Mouse (Mus musculus) hindbrain, embryonic 14.5 days (tissue): ENCODE results near the gene Dad1. TPM values are rescaled to one million over a fixed set of nuclear protein-coding genes. Genes with fewer than 3 reads are reported as not detected.

Source experiments
- ATAC-seq: fragments of 200-750 bp; cut with Nextera tagmentation; 2 replicates; pipeline ENCODE4 v1.8.0; 2017; ENCODE audit warnings: moderate number of reproducible peaks, mild to moderate bottlenecking, moderate TSS enrichment, moderate library complexity; ENCODE audit not compliant: low FRiP score
- DNase-seq: peaks from one replicate; pipeline ENCODE4 v3.0.0-alpha.2; 2015; ENCODE audit warnings: low spot score
- H3K27ac ChIP-seq: fragments of 300-500 bp; sonication (generic); 2 replicates; pipeline ENCODE4 v1.5.1; 2014; ENCODE audit warnings: mild to moderate bottlenecking, moderate library complexity
- H3K27me3 ChIP-seq: fragments of 300-500 bp; sonication (generic); 2 replicates; pipeline ENCODE4 v1.6.1; 2014; ENCODE audit warnings: mild to moderate bottlenecking, low read length, mixed read lengths; ENCODE audit not compliant: control insufficient read depth, insufficient read depth
- H3K36me3 ChIP-seq: fragments of 300-500 bp; sonication (generic); replicated peaks from 2 replicates; pipeline ENCODE4 v1.6.1; 2014; ENCODE audit not compliant: control insufficient read depth, insufficient read depth
- H3K4me1 ChIP-seq: fragments of 300-500 bp; sonication (generic); replicated peaks from 2 replicates; pipeline ENCODE4 v1.6.1; 2014; ENCODE audit warnings: antibody characterized with exemption, low read length, mixed read lengths; ENCODE audit not compliant: control insufficient read depth, insufficient read depth
- H3K4me2 ChIP-seq: fragments of 300-500 bp; sonication (generic); replicated peaks from 2 replicates; pipeline ENCODE4 v1.6.1; 2014; ENCODE audit warnings: mild to moderate bottlenecking, moderate library complexity
- H3K4me3 ChIP-seq: fragments of 300-500 bp; sonication (generic); replicated peaks from 2 replicates; pipeline ENCODE4 v1.5.1; 2014; ENCODE audit warnings: mild to moderate bottlenecking, low read length
- H3K9ac ChIP-seq: fragments of 300-500 bp; sonication (generic); 2 replicates; pipeline ENCODE4 v1.6.1; 2014
- H3K9me3 ChIP-seq: fragments of 300-500 bp; sonication (generic); 2 replicates; pipeline ENCODE4 v1.6.1; 2016; ENCODE audit warnings: low read length; ENCODE audit not compliant: control insufficient read depth
- WGBS: fragments of 180-500 bp; shearing (Covaris S2); extraction: QIAGEN DNeasy Blood & Tissue Kit; methylation state at CpG from one replicate; pipeline ENCODE4 v1.1.7; 2014; 5-methylcytosine and 5-hydroxymethylcytosine counted together
- polyA plus RNA-seq: library from polyadenylated mRNA; unstranded; fragments of >200 nt; fragmentation: Nextera tagmentation; extraction: Ambion mirVana; gene quantifications from 2 replicates; pipeline ENCODE4 v1.2.1, GENCODE M21; 2014

The Dad1 gene
- polyA plus RNA-seq, 1 experiment from 2014 or later: 386 TPM

- Histone ChIP-seq H3K4me2 (no peak overlapping the region), H3K9me3 (no peaks in the 10 kb centered on the region), H3K9ac (no peak overlapping the region), H3K4me3 (no peak overlapping the region), H3K27ac (no peak overlapping the region), H3K36me3 (no peaks in the 10 kb centered on the region), H3K4me1 (peaks cover 9% of the 10 kb centered on the region), H3K27me3 (no peaks in the 10 kb centered on the region)
- ATAC-seq: no peak
- WGBS: 55% methylated on average over 13 of the region's 13 CpGs
- DNase-seq: no peak
These were observed 30.4 kb downstream of the Dad1 start for GRCm38 (mm10) chr14:54223315-54224063.

GRCm38 (mm10) chr14:54222289-54222727 lies 31.6 kb downstream of the Dad1 start:
- WGBS: 90% methylated on average over 8 of the region's 8 CpGs
- no peak overlapping the region for H3K4me3 ChIP-seq
- peaks cover 4% of the 10 kb centered on the region for H3K4me1 ChIP-seq
- ATAC-seq: no peak
- H3K9me3 ChIP-seq: no peaks in the 10 kb centered on the region
- no peaks in the 10 kb centered on the region for H3K27me3 ChIP-seq
- no peaks in the 10 kb centered on the region for H3K36me3 ChIP-seq
- no peak overlapping the region for H3K4me2 ChIP-seq
- no peak for DNase-seq
- H3K9ac ChIP-seq: no peak overlapping the region
- no peak overlapping the region for H3K27ac ChIP-seq

GRCm38 (mm10) chr14:54221641-54222040 lies 32.3 kb downstream of the Dad1 start:
- Histone ChIP-seq H3K27ac (no peak overlapping the region), H3K9ac (no peak overlapping the region), H3K4me2 (no peak overlapping the region), H3K9me3 (no peaks in the 10 kb centered on the region), H3K4me1 (peaks cover 4% of the 10 kb centered on the region), H3K36me3 (no peaks in the 10 kb centered on the region), H3K4me3 (no peak overlapping the region), H3K27me3 (no peaks in the 10 kb centered on the region)
- WGBS: 96% methylated on average over 6 of the region's 6 CpGs
- DNase-seq (no peak), ATAC-seq (no peak)

- no peak for DNase-seq
- WGBS: 84% methylated on average over 8 of the region's 8 CpGs
- Histone ChIP-seq H3K27ac (no peak overlapping the region), H3K4me1 (peaks cover 4% of the 10 kb centered on the region), H3K9ac (no peak overlapping the region), H3K4me3 (no peak overlapping the region), H3K4me2 (no peak overlapping the region), H3K36me3 (no peaks in the 10 kb centered on the region), H3K27me3 (no peaks in the 10 kb centered on the region), H3K9me3 (no peaks in the 10 kb centered on the region)
- no peak for ATAC-seq
These were observed 33.0 kb downstream of the Dad1 start for GRCm38 (mm10) chr14:54220726-54221494.

- Histone ChIP-seq H3K4me1 (no peaks in the 10 kb centered on the region; the same call in 1 of the 2 replicates), H3K9ac (no peak overlapping the region), H3K4me2 (no peak overlapping the region), H3K9me3 (no peaks in the 10 kb centered on the region), H3K4me3 (no peak overlapping the region), H3K27me3 (no peaks in the 10 kb centered on the region), H3K27ac (no peak overlapping the region), H3K36me3 (no peaks in the 10 kb centered on the region)
- ATAC-seq: no peak
- DNase-seq: no peak
- WGBS: 86% methylated on average over 7 of the region's 7 CpGs
These were observed 34.1 kb downstream of the Dad1 start for GRCm38 (mm10) chr14:54219849-54220248.

GRCm38 (mm10) chr14:54219256-54219655 lies 34.6 kb downstream of the Dad1 start:
- no peak for DNase-seq
- 66% methylated on average over 8 of the region's 8 CpGs for WGBS
- no peaks in the 10 kb centered on the region for H3K9me3 ChIP-seq
- no peaks in the 10 kb centered on the region for H3K36me3 ChIP-seq
- no peak for ATAC-seq
- H3K27me3 ChIP-seq: no peaks in the 10 kb centered on the region
- H3K4me3 ChIP-seq: no peak overlapping the region
- no peaks in the 10 kb centered on the region for H3K4me1 ChIP-seq
- no peak overlapping the region for H3K9ac ChIP-seq
- H3K27ac ChIP-seq: no peak overlapping the region
- H3K4me2 ChIP-seq: no peak overlapping the region

GRCm38 (mm10) chr14:54218721-54219120 lies 35.2 kb downstream of the Dad1 start:
- H3K9me3 ChIP-seq: no peaks in the 10 kb centered on the region
- H3K9ac ChIP-seq: no peak overlapping the region
- H3K27me3 ChIP-seq: no peaks in the 10 kb centered on the region
- WGBS: 69% methylated on average over 9 of the region's 9 CpGs
- H3K4me1 ChIP-seq: no peaks in the 10 kb centered on the region
- no peaks in the 10 kb centered on the region for H3K36me3 ChIP-seq
- no peak overlapping the region for H3K4me3 ChIP-seq
- no peak overlapping the region for H3K27ac ChIP-seq
- no peak overlapping the region for H3K4me2 ChIP-seq
- ATAC-seq (0 out of 2 replicates have a peak, but pooled peaks have one; percentile 29), DNase-seq (no peak)

GRCm38 (mm10) chr14:54218233-54218632 lies 35.7 kb downstream of the Dad1 start:
- Histone ChIP-seq H3K27ac (no peak overlapping the region), H3K36me3 (no peaks in the 10 kb centered on the region), H3K27me3 (no peaks in the 10 kb centered on the region), H3K4me3 (no peak overlapping the region), H3K4me2 (no peak overlapping the region), H3K4me1 (no peaks in the 10 kb centered on the region), H3K9ac (no peak overlapping the region), H3K9me3 (no peaks in the 10 kb centered on the region)
- DNase-seq (no peak), ATAC-seq (no peak)
- 82% methylated on average over 1 of the region's 1 CpGs for WGBS

GRCm38 (mm10) chr14:54216126-54216525 lies 37.8 kb downstream of the Dad1 start:
- WGBS: 93% methylated on average over 7 of the region's 7 CpGs
- no peaks in the 10 kb centered on the region for H3K36me3 ChIP-seq
- H3K27me3 ChIP-seq: no peaks in the 10 kb centered on the region
- H3K27ac ChIP-seq: no peak overlapping the region
- no peak for ATAC-seq
- no peak overlapping the region for H3K4me2 ChIP-seq
- H3K4me1 ChIP-seq: no peaks in the 10 kb centered on the region
- no peak for DNase-seq
- H3K9me3 ChIP-seq: no peaks in the 10 kb centered on the region
- H3K9ac ChIP-seq: no peak overlapping the region
- no peak overlapping the region for H3K4me3 ChIP-seq
